Mouse (Mus musculus): ENCODE measurements at regions not wholly inside any gene's neighbourhood (a gene's known extent, or its start where the extent isn't known, plus 50 kb on each side); places are given as distances from the start of the nearest gene placed in this dataset.

DNA sequence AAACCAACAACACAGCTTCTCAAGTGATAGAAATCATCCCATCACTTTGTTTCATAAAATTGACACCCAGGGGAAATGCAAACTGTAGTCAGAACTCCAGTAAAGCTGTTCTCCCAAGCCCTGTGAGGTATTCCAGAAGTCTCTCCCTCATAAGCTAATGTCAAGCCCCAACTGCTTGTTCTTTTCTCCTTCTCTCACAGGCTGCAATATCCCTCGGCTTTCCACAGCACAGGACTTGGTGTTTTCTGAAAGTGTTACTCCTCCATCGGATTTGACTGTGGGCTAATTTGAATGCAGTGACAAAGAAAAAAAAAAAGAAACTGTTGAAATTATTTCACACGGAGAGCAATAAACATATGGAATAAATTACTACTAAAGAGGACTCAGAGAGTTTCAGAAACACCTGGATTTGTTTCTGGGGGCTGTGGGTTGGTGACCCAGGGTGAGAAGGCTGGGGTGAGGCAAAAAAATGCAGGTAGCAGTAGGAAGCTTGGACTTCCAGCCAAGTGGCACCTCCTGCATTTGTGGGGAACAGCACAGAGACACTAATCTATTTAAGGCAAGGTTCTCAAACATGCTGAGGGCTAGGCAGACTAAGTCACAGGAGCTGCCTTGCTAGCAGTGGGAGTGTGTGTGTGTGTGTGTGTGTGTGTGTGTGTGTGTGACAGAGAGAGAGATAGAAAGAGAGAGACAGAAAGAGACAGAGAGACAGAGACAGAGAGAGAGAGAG is 447.3 kb downstream of the Gm43517 start:
- TF ChIP-seq CTCF (IDR thresholded peaks at IDR 0.05; ENCODE audit: borderline replicate concordance, insufficient read depth, low read length) (no peak), POLR2A (IDR thresholded peaks at IDR 0.05; ENCODE audit: low read depth, low read length) (no peak)
